Mouse (Mus musculus) 3134 (cell line): ENCODE measurements at regions not wholly inside any gene's neighbourhood (a gene's known extent, or its start where the extent isn't known, plus 50 kb on each side); places are given as distances from the start of the nearest gene placed in this dataset.

ENCODE experiments used
- DNase-seq: peaks from one replicate; pipeline ENCODE4 v3.0.0-alpha.2; 2011; ENCODE audit warnings: low spot score; ENCODE audit not compliant: insufficient read length; ENCODE audit errors: extremely low read depth

DNA sequence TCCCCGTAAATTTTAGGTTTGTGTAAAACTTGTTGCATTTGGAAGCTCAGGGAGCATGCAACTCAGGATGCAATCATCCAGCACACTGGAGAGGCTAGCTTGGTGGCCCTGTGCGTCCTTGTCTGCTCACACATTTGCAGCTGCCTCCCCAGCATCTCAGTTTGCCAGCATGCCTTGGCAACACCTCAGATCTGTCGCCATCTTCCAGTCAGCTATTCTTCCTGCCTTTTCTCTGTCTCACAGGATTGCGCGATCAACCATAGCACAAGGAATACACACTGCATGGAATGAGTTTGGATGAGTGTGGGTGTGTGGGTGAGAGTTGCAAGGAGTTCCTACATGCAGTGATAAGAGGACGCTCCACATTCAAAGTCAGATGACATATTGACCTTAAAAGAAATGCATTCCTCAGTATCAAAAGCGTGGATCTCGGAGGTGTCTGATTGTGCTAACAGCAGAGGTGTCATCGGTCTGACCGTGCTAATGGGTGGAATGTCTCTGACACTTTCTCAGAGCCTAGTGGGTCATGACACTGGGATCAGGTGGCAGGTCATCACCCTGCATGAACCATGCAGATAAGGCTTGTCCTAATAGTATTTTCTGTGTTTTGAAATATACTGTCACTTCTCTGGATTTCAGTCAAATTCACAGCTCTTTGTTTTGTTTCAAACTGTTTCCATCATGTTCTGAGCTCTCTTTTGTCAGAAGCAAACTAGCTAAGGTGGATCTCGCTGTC lies 360.6 kb upstream of the Arglu1 start:
- DNase-seq = no peak

- DNase-seq = no peak
These were observed 357.8 kb upstream of the Arglu1 start for GRCm38 (mm10) chr8:9048116-9048515.

DNA sequence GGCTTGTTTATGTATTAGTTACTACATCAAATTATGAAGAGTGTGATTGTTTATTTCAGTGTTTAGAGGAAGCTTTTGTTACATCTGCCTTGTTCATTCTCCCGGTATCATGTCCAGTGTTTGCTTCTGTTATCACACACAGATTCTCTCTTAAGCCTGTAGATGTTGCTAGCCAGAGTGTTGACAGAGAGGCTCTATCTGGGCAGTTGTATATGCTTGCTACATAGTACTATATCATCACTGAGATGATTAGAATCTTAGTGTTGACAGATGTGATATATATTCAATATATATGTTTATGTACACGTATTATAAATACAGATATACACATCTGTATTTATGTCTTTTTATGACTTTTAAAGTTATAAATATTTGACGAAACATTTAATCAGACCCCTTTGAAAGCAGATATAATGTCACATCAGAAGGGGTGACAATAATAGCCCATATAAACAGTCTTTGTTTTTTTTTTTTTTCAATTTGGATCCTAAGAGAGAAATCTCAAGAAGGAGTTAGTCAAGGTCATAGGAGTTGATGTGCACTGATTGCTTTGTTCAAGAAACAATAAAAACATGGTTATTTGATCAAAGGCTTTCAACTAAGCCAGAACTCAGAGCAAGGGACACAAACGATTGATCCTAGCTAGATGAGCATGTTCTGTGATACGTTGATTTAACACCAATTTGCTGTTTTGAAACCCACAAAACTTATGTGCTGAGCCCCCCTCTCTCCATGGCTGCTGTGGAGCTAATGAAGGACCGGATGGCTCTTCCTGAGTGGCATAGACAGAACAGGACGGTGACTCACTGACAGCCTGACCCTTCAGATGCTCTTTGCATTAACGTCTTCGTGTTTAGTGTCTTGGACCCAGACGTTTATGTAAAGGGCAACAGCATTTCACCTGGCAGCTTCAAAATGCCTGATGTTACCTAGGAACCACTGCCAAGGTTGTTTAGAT lies 352.8 kb upstream of the Arglu1 start:
- no peak for DNase-seq

- DNase-seq = no peak
These were observed 338.8 kb upstream of the Arglu1 start for GRCm38 (mm10) chr8:9029156-9029555.

DNA sequence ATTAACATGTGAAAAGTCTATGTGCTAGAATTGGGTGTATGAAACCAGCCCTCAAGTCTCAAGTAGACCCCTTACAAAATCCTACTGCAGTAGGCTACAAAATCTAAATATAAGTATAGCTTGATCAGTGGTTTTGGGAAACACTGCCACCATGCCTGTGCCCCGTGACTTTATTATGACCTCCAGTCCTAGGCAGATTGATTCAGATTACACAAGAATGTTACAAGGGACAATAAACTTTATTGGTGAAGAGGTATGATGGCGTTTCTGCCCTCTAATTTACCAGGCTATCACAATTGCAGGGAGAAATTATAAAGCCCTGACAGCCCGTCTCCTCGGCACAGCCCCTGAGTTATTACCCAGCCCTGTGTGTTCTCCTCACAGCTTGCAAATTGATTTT lies 337.4 kb upstream of the Arglu1 start:
- DNase-seq = no peak

GRCm38 (mm10) chr8:9025872-9026271 lies 335.6 kb upstream of the Arglu1 start:
- no peak for DNase-seq

DNA sequence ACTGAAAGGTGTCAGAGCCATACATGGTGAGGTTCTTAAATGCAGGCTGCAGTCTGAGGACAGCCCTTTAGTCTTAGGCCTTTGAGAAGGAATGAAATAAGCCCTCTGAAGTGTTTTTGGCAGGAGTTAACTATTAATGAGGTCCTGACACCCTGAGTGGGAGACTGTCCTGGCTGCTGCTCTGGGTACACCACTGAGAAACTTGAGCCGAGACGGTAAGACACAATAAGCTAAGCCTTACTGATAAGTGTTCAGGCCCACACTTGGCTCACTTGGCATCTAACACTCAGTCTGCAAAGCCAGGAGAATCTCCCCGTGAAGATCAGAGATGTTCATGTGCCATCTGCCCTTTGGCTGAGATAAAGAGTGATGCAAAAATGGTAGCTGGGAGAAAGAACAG lies 335.1 kb upstream of the Arglu1 start:
- DNase-seq = no peak

- no peak for DNase-seq
These were observed 330.4 kb upstream of the Arglu1 start for GRCm38 (mm10) chr8:9020744-9021143.

DNA sequence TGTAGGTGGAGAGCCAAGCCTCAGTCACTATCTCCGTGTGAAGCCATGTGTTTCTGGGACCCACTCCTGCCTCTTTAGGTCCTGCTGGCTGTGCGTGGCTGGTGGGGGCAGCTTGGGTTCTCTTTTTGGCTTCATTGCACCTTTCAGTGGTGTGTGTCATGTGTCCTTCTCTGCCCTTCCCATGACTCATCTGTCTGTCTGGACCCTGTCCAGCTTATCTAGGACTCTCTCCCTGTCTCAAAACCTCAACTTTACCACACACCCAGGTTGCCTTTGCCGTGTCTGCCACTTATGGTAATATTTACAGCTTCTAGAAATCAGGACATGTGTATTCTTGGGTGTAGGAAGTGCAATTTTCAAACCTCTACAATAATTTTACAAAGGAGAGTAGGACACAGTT lies 329.9 kb upstream of the Arglu1 start:
- DNase-seq = no peak

GRCm38 (mm10) chr8:9011785-9012510 lies 321.6 kb upstream of the Arglu1 start:
- DNase-seq = no peak

GRCm38 (mm10) chr8:9008006-9008780 lies 317.9 kb upstream of the Arglu1 start:
- DNase-seq = no peak

DNA sequence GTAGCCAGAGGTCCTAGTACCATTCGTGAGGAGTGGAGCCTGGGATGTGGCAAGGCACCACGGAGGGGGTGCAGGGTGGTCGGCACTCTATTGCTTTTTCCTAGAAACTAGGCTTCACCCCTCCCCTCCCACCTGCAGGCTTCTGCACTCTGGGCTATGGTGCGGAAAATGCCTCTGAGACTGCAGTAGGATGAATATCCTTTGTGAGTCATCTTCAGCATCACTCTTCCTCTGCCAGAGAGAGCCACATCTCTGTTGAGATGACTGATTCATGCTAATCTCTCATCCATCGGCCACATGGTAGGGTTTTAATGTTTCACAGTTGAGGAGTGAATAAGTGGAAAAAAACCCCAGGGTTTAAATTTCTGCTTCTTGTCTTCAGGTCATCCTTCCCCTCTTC lies 309.6 kb upstream of the Arglu1 start:
- DNase-seq = no peak

DNA sequence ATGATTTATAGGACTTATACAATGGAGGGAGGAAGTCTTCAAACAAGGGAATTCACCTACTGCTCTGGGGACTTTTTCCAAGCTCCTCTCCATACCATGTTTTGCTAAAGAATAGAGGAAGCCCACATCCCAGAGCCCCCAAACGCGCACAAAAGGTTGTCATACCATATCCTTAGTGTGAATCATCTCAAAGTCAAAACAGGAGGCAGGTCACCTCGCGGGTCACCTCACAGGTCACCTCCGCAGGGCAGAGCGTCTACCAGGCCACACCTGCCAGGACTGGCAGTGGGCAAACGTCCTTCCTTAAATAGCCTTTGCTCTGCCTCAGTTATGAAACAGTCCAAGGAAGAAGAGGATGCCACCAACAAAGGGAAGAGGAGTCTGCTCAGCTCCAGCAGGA lies 307.3 kb upstream of the Arglu1 start:
- DNase-seq = no peak

GRCm38 (mm10) chr8:8994596-8995189 lies 304.4 kb upstream of the Arglu1 start:
- no peak for DNase-seq

DNA sequence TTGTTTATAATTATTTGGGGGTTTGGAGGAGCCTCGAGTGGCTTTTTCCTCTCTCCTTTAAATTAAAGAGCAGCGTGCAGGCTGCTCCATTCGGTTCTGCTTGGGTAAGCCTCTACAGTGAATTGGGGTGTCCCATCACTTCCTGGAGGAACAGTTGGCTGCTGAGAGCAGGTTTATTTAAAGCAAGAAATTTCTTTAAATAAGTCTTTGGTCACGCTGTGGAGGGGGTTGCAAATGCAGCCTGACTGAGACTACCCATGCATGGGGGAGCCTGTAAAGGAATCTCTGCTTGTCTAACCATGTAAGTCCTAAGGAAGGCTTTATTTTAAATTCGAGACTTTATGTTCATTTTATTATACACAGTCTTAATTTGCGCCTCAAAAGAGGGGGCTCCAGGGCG lies 303.7 kb upstream of the Arglu1 start:
- no peak for DNase-seq

- peak; percentile 59 for DNase-seq
These were observed 302.2 kb upstream of the Arglu1 start for GRCm38 (mm10) chr8:8992461-8993032.

GRCm38 (mm10) chr8:8991026-8991425 lies 300.7 kb upstream of the Arglu1 start:
- DNase-seq = no peak

DNA sequence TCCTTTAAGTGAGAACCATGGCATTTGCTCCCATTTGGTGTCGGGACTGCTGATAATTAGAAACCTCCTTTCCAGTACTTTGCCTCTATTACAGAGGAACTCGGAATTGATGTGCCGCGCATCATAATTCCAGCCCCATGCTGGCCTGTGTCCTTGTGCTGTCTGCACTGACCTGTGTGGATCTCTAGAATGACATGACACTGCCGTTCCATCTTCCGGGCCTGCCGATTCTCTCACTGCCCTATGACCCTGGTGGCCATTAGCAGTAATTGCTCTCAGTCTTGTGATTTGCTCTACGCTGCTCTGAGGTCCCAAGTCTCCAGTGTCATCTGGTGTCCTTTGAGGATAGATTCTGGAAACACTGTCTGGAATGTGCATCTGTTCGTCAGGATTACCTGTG lies 295.7 kb upstream of the Arglu1 start:
- no peak for DNase-seq

GRCm38 (mm10) chr8:8985395-8985794 lies 295.1 kb upstream of the Arglu1 start:
- DNase-seq = no peak

DNA sequence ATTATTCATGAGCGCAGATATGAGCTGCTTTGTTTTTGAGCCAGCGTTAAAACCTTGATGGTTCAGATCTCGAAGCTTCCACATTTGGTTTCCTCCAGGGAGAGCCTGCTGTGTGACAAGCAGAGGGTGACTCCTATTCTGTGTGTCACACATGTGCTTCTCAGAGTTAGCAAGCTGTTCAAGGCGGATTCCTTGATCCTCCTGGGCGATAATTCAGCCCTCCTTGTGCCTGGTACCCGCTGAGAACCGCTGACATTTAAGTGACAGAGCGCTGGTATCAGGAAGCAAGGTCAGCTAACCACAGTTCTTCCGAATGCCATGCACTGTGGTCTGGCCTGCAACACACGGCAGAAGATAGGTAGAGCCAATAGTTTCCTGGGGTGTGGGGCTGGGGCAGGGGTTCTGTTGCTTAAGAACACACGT lies 294.5 kb upstream of the Arglu1 start:
- no peak for DNase-seq
